15 mouse cellular contexts compared by ENCODE assay signal in the genomic region with DNA sequence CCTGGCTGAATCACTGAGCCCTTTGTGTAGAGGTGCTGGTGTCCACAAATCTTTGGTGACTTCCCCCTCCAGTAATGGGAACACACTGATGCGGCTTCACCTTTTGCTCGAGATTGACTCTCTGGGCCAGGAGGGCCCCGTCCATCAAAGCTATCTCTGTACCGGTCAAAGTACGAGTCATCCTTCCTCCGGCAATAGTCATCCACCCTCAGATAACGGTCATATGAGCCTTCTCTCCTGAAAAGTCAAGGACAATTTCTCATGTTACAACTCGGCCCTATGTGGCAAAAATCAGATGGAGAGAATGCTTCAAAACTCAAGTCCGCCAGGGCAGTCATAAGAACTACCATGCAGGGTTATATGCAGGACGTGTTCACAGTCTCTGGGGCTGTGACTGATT. TPM values are rescaled to one million over a fixed set of nuclear protein-coding genes. Genes with fewer than 3 reads are reported as not detected.
"Had no signal": no experiment of that assay in that cellular context is flagged by ENCODE, and none has a peak within 500 bp of the region (broad histone marks: within the 10 kb centered on the region; RNA-seq: fewer than 3 reads in every experiment).

No protein-coding gene starts in this region.

- DNase-seq: kidney, postnatal 14 days; liver, embryonic 13.5 days; liver, postnatal 0 days; lung, postnatal 14 days; right cerebral cortex, postnatal 4 days; spleen, adult 18-20 months; thymus, adult 18-20 months; thymus, postnatal 14 days had no signal

- H3K4me3 ChIP-seq: left cerebral cortex, adult 2 months; limb, embryonic 10.5 days; liver, embryonic 13.5 days; lung, embryonic 15.5 days; megakaryocyte, embryonic 14.5 days; midbrain, embryonic 15.5 days; neural tube, embryonic 12.5 days had no signal

- H3K27ac ChIP-seq: left cerebral cortex, adult 2 months; limb, embryonic 10.5 days; liver, embryonic 13.5 days; lung, embryonic 15.5 days; macrophage; midbrain, embryonic 15.5 days; neural tube, embryonic 12.5 days had no signal

- ATAC-seq: liver, postnatal 0 days; midbrain, embryonic 15.5 days had no signal

- H3K4me1 ChIP-seq: limb, embryonic 10.5 days; lung, embryonic 15.5 days; midbrain, embryonic 15.5 days; neural tube, embryonic 12.5 days had no signal

- H3K27me3 ChIP-seq: liver, embryonic 13.5 days; lung, embryonic 15.5 days; megakaryocyte, embryonic 14.5 days; midbrain, embryonic 15.5 days; neural tube, embryonic 12.5 days had no signal

- H3K9ac ChIP-seq: liver, embryonic 13.5 days; liver, postnatal 0 days; lung, embryonic 15.5 days; midbrain, embryonic 15.5 days; neural tube, embryonic 12.5 days had no signal

RNA-seq across cellular contexts. Expression of gene Slc12a5, which starts 49.7 kb away (rescaled TPM):
- polyA plus RNA-seq: macrophage had no signal
